Mouse (Mus musculus): ENCODE measurements around the gene Lyg1. TPM values are rescaled to one million over a fixed set of nuclear protein-coding genes. Genes with fewer than 3 reads are reported as not detected.

The Lyg1 gene
- not detected in 2 replicates for polyA plus RNA-seq (2014; fragmentation: Nextera tagmentation; extraction: Ambion mirVana)

- H3K36me3 ChIP-seq (ENCODE audit: control insufficient read depth, insufficient read depth, low read length), result no peaks in the 10 kb centered on the region
- H3K4me1 ChIP-seq (ENCODE audit: control insufficient read depth, insufficient read depth, low read length), result no peaks in the 10 kb centered on the region
- no peak within 1 kb of the TSS for H3K27ac ChIP-seq (ENCODE audit: low read depth, low read length)
- ATAC-seq (ENCODE audit: low FRiP score) (no peak), DNase-seq (ENCODE audit: low spot score, missing footprints) (no peak)
- H3K9ac ChIP-seq (ENCODE audit: low read length), result no peak within 1 kb of the TSS
- H3K4me3 ChIP-seq (ENCODE audit: low read depth, low read length), result no peak within 1 kb of the TSS
- no peaks in the 10 kb centered on the region for H3K9me3 ChIP-seq (ENCODE audit: control insufficient read depth, low read length)
- no peaks in the 10 kb centered on the region for H3K27me3 ChIP-seq (ENCODE audit: control insufficient read depth, insufficient read depth, low read length)
- no peak within 1 kb of the TSS for H3K4me2 ChIP-seq
- 85% methylated on average over 5 of the region's 5 CpGs for WGBS
Observed at GRCm38 (mm10) chr1:37957659-37958058, at the start of gene Lyg1. Gene Lyg1, minus strand, starts transcription at chr1:37957759.

GRCm38 (mm10) chr1:38006741-38007140 is 49.2 kb upstream of the Lyg1 start:
- H3K27me3 ChIP-seq (ENCODE audit: control insufficient read depth, insufficient read depth, low read length), result no peaks in the 10 kb centered on the region
- no peak overlapping the region for H3K9ac ChIP-seq (ENCODE audit: low read length)
- H3K27ac ChIP-seq (ENCODE audit: low read depth, low read length), result no peak overlapping the region
- H3K36me3 ChIP-seq (ENCODE audit: control insufficient read depth, insufficient read depth, low read length), result no peaks in the 10 kb centered on the region
- DNase-seq (ENCODE audit: low spot score, missing footprints), result no peak
- H3K4me1 ChIP-seq (ENCODE audit: control insufficient read depth, insufficient read depth, low read length), result no peaks in the 10 kb centered on the region
- H3K4me2 ChIP-seq, result no peak overlapping the region
- H3K4me3 ChIP-seq (ENCODE audit: low read depth, low read length), result no peak overlapping the region
- ATAC-seq (ENCODE audit: low FRiP score), result no peak
- 75% methylated on average over 3 of the region's 3 CpGs for WGBS
- no peaks in the 10 kb centered on the region for H3K9me3 ChIP-seq (ENCODE audit: control insufficient read depth, low read length)

- no peak for ATAC-seq (ENCODE audit: low FRiP score)
- Histone ChIP-seq H3K4me1 (ENCODE audit: control insufficient read depth, insufficient read depth, low read length) (peaks cover 9% of the 10 kb centered on the region), H3K9ac (ENCODE audit: low read length) (no peak overlapping the region), H3K4me2 (no peak overlapping the region), H3K36me3 (ENCODE audit: control insufficient read depth, insufficient read depth, low read length) (no peaks in the 10 kb centered on the region), H3K27ac (ENCODE audit: low read depth, low read length) (no peak overlapping the region), H3K9me3 (ENCODE audit: control insufficient read depth, low read length) (no peaks in the 10 kb centered on the region), H3K27me3 (ENCODE audit: control insufficient read depth, insufficient read depth, low read length) (no peaks in the 10 kb centered on the region), H3K4me3 (ENCODE audit: low read depth, low read length) (no peak overlapping the region)
- WGBS, result 88% methylated on average over 3 of the region's 3 CpGs
- no peak for DNase-seq (ENCODE audit: low spot score, missing footprints)
Observed at GRCm38 (mm10) chr1:38003046-38003445, 45.5 kb upstream of the Lyg1 start.

GRCm38 (mm10) chr1:38001956-38002355 is 44.4 kb upstream of the Lyg1 start:
- Histone ChIP-seq H3K4me3 (ENCODE audit: low read depth, low read length) (no peak overlapping the region), H3K9me3 (ENCODE audit: control insufficient read depth, low read length) (no peaks in the 10 kb centered on the region), H3K9ac (ENCODE audit: low read length) (no peak overlapping the region), H3K27ac (ENCODE audit: low read depth, low read length) (no peak overlapping the region), H3K36me3 (ENCODE audit: control insufficient read depth, insufficient read depth, low read length) (no peaks in the 10 kb centered on the region), H3K27me3 (ENCODE audit: control insufficient read depth, insufficient read depth, low read length) (no peaks in the 10 kb centered on the region), H3K4me1 (ENCODE audit: control insufficient read depth, insufficient read depth, low read length) (peaks cover 9% of the 10 kb centered on the region), H3K4me2 (no peak overlapping the region)
- 97% methylated on average over 9 of the region's 9 CpGs for WGBS
- DNase-seq (ENCODE audit: low spot score, missing footprints) (no peak), ATAC-seq (ENCODE audit: low FRiP score) (no peak)

GRCm38 (mm10) chr1:38000844-38001243 is 43.3 kb upstream of the Lyg1 start:
- Histone ChIP-seq H3K9me3 (ENCODE audit: control insufficient read depth, low read length) (no peaks in the 10 kb centered on the region), H3K36me3 (ENCODE audit: control insufficient read depth, insufficient read depth, low read length) (no peaks in the 10 kb centered on the region), H3K27me3 (ENCODE audit: control insufficient read depth, insufficient read depth, low read length) (no peaks in the 10 kb centered on the region), H3K9ac (ENCODE audit: low read length) (no peak overlapping the region), H3K4me2 (no peak overlapping the region), H3K4me1 (ENCODE audit: control insufficient read depth, insufficient read depth, low read length) (peaks cover 13% of the 10 kb centered on the region), H3K27ac (ENCODE audit: low read depth, low read length) (no peak overlapping the region), H3K4me3 (ENCODE audit: low read depth, low read length) (no peak overlapping the region)
- no peak for ATAC-seq (ENCODE audit: low FRiP score)
- DNase-seq (ENCODE audit: low spot score, missing footprints), result no peak
- WGBS, result 93% methylated on average over 8 of the region's 8 CpGs

GRCm38 (mm10) chr1:37999552-37999951 is 42.0 kb upstream of the Lyg1 start:
- ATAC-seq (ENCODE audit: low FRiP score) (no peak), DNase-seq (ENCODE audit: low spot score, missing footprints) (no peak)
- Histone ChIP-seq H3K4me1 (ENCODE audit: control insufficient read depth, insufficient read depth, low read length) (peaks cover 13% of the 10 kb centered on the region), H3K27me3 (ENCODE audit: control insufficient read depth, insufficient read depth, low read length) (no peaks in the 10 kb centered on the region), H3K9ac (ENCODE audit: low read length) (no peak overlapping the region), H3K4me3 (ENCODE audit: low read depth, low read length) (no peak overlapping the region), H3K9me3 (ENCODE audit: control insufficient read depth, low read length) (no peaks in the 10 kb centered on the region), H3K27ac (ENCODE audit: low read depth, low read length) (no peak overlapping the region), H3K4me2 (peak overlapping the region; percentile 60; the same call in 1 of the 2 replicates), H3K36me3 (ENCODE audit: control insufficient read depth, insufficient read depth, low read length) (peaks cover 6% of the 10 kb centered on the region; the same call in 1 of the 2 replicates)
- WGBS, result 83% methylated on average over 3 of the region's 3 CpGs

GRCm38 (mm10) chr1:37998371-37999199 is 41.0 kb upstream of the Lyg1 start:
- Histone ChIP-seq H3K9me3 (ENCODE audit: control insufficient read depth, low read length) (no peaks in the 10 kb centered on the region), H3K9ac (ENCODE audit: low read length) (peak overlapping the region; percentile 88), H3K27me3 (ENCODE audit: control insufficient read depth, insufficient read depth, low read length) (no peaks in the 10 kb centered on the region), H3K36me3 (ENCODE audit: control insufficient read depth, insufficient read depth, low read length) (peaks cover 6% of the 10 kb centered on the region; the same call in 1 of the 2 replicates), H3K4me1 (ENCODE audit: control insufficient read depth, insufficient read depth, low read length) (peaks cover 13% of the 10 kb centered on the region), H3K27ac (ENCODE audit: low read depth, low read length) (peak overlapping the region; percentile 49), H3K4me2 (peak overlapping the region; percentile 60), H3K4me3 (ENCODE audit: low read depth, low read length) (peak overlapping the region; percentile 93)
- peak; percentile 51 for ATAC-seq (ENCODE audit: low FRiP score)
- WGBS, result 6% methylated on average over 30 of the region's 47 CpGs
- peak; percentile 88 for DNase-seq (ENCODE audit: low spot score, missing footprints)

GRCm38 (mm10) chr1:37997867-37998266 is 40.3 kb upstream of the Lyg1 start, which contains the start of the genes Txndc9 and Eif5b:
Gene Txndc9, minus strand, starts transcription at chr1:37997893.
Gene Eif5b, plus strand, starts transcription at chr1:37998010.
- Histone ChIP-seq H3K36me3 (ENCODE audit: control insufficient read depth, insufficient read depth, low read length) (peaks cover 6% of the 10 kb centered on the region; the same call in 1 of the 2 replicates), H3K4me2 (peak within 1 kb of the TSS; percentile 60), H3K9ac (ENCODE audit: low read length) (peak within 1 kb of the TSS; percentile 88), H3K9me3 (ENCODE audit: control insufficient read depth, low read length) (no peaks in the 10 kb centered on the region), H3K27ac (ENCODE audit: low read depth, low read length) (peak within 1 kb of the TSS; percentile 84), H3K27me3 (ENCODE audit: control insufficient read depth, insufficient read depth, low read length) (no peaks in the 10 kb centered on the region), H3K4me3 (ENCODE audit: low read depth, low read length) (peak within 1 kb of the TSS; percentile 93), H3K4me1 (ENCODE audit: control insufficient read depth, insufficient read depth, low read length) (peaks cover 13% of the 10 kb centered on the region)
- under 1% methylated on average over 50 of the region's 50 CpGs for WGBS
- ATAC-seq (ENCODE audit: low FRiP score), result peak; percentile 93
- DNase-seq (ENCODE audit: low spot score, missing footprints), result peak; percentile 98

- H3K36me3 ChIP-seq (ENCODE audit: control insufficient read depth, insufficient read depth, low read length), result peaks cover 9% of the 10 kb centered on the region; the same call in 1 of the 2 replicates
- peaks cover 13% of the 10 kb centered on the region for H3K4me1 ChIP-seq (ENCODE audit: control insufficient read depth, insufficient read depth, low read length)
- ATAC-seq (ENCODE audit: low FRiP score) (peak; percentile 95), DNase-seq (ENCODE audit: low spot score, missing footprints) (peak; percentile 99)
- under 1% methylated on average over 42 of the region's 42 CpGs for WGBS
- peak overlapping the region; percentile 60 for H3K4me2 ChIP-seq
- H3K9ac ChIP-seq (ENCODE audit: low read length), result peak overlapping the region; percentile 88
- H3K4me3 ChIP-seq (ENCODE audit: low read depth, low read length), result peak overlapping the region; percentile 93
- H3K27ac ChIP-seq (ENCODE audit: low read depth, low read length), result peak overlapping the region; percentile 62; the same call in 1 of the 2 replicates
- H3K27me3 ChIP-seq (ENCODE audit: control insufficient read depth, insufficient read depth, low read length), result no peaks in the 10 kb centered on the region
- H3K9me3 ChIP-seq (ENCODE audit: control insufficient read depth, low read length), result no peaks in the 10 kb centered on the region
Observed at GRCm38 (mm10) chr1:37996877-37997484, 39.4 kb upstream of the Lyg1 start.

Data from midbrain, embryonic 11.5 days (tissue).